Mouse (Mus musculus) WW6 (cell line): ENCODE results near the gene Il17a.
"Not testable (repeated sequence)": the region's sequence is repeated elsewhere in the genome, so short reads cannot be mapped to it uniquely, and the experiment has no call there.

Source experiments
- DNase-seq: peaks from one replicate; pipeline ENCODE4 v3.0.0-alpha.2; 2013; ENCODE audit warnings: low read depth, low spot score

Il17a gene

DNA sequence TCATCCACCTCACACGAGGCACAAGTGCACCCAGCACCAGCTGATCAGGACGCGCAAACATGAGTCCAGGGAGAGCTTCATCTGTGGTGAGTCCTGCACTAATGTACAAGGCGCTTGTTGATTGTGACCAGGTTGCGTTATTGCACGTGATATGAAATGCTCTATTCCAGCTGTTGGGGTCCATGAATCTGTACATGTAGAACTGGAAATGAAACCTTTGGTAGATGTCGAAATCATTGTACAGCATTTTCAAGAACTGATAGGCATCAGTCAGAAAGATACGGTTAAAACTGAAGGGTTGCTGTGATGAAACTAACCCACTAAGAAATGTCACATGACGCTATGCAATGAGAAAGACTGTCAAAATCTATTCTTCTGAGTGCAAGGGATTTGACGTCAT is at the start of gene Il17a:
Gene Il17a, plus strand, starts transcription at position 3 of the 400 bp plus-strand sequence.
- no peak for DNase-seq

DNA sequence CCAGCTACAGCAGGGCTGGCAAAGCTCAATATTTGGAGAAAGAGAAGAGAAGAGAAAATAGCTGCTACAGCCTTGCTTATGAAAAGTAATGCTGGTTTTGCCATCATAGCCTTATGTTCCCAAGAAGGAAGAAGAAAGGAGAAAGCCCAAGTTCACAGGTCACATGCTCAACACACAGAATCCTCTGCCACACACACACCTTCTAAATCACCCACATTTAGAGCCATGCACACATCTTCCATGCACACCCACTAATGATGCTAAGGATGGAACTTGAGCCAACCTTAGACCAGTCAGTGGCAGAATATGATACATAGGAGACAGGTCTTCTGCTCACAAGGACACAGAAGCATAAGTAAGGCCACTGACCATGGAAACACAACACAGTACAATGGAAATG is 47.9 kb upstream of the Il17a start:
- DNase-seq = no peak

GRCm38 (mm10) chr1:20683386-20683785 is 47.3 kb upstream of the Il17a start:
- no peak for DNase-seq

GRCm38 (mm10) chr1:20683853-20684252 is 46.9 kb upstream of the Il17a start:
- DNase-seq = no peak

DNA sequence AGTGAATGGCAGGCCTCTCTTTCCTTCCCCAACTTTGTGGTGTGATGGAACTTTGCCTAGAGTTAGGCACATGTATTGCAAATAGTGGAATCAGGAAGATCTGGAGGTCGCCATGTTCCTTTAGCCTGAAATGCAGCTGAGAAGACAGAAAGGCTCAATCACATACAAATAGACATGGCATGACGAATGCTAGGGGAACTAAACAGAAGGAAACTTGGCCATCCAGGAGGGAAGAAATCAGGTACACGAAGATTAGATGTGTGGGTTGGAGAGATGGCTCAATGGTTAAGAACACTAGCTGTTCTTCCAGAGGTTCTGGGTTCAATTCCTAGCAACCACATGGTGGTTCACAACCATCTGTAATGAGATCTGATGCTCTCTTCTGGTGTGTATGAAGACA is 46.3 kb upstream of the Il17a start:
- DNase-seq = no peak

DNA sequence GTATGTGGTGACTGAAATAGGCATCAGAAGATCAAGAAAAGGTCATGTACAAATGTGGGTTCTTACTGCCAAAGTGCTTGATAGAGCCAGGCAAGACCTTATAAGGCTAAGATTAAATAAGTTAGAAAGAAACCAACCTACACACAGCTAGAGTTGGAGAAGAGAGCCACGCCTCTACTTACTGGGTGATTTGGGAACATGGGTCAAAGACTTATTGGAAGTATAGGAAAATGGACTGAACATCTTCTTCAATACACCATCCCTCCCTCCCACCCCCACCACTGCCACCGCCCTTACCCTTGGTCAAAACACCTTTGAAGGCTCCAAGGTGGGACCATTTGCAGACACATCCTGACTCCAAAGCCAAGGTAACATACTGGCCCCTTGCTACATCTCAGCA is 45.3 kb upstream of the Il17a start:
- no peak for DNase-seq

- no peak for DNase-seq
Observed at GRCm38 (mm10) chr1:20685907-20686306, 44.8 kb upstream of the Il17a start.

- DNase-seq = no peak
Observed at GRCm38 (mm10) chr1:20691336-20691735, 39.4 kb upstream of the Il17a start.

DNA sequence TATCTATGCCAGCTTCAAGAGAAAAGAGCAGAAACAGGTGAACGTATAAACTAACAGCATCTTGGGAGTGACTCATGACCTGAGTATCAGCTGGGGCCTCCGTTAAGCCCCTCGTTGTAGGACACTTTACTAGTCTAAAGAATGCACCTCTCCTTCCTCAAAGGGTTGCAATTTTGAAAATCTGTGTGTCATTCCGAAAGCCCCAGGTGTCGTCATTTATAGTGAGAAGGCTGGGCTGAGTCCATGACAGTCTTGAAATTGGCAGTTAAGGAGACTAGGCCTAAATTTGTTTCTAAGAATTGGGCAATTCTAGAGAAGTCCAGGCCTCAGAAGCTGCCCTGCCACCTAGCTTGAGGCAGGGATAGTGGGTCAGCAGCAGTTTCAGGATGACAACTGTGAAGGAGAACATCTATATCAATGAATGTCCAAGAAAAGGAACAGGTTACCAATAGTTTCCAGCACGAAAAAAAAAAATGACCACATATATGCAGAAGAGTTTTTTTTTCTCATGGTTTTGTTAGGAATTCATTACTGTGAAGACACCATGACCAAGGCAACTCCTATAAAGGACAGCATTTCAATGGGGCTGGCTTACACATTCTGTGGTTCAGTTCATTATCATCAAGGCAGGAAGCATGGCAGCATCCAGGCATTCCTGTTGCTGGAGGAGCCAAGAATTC is 36.9 kb upstream of the Il17a start:
- DNase-seq = no peak

DNA sequence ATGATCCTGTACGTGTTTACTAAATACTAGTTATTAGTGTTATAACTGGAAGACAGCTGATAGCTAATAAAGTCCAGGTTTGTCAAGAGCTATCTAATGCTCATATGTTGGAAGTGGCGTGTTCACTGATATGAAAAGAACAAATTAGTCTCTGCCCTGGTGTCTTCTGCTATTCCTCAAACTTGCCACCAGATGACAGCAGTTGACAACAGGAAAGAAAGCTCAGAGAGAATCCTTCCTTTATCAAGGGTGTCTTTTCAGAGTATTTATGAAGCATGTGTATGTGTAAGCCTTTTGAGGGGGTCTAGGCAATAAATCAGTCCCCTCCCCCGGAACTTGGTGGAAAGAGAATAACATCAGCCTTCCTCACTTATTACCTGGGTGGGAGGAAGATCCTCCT is 30.7 kb upstream of the Il17a start:
- no peak for DNase-seq

- no peak for DNase-seq
Observed at GRCm38 (mm10) chr1:20736572-20736971, 5.9 kb downstream of the Il17a start.

- DNase-seq = no peak
Observed at GRCm38 (mm10) chr1:20738483-20738882, 7.8 kb downstream of the Il17a start.

DNA sequence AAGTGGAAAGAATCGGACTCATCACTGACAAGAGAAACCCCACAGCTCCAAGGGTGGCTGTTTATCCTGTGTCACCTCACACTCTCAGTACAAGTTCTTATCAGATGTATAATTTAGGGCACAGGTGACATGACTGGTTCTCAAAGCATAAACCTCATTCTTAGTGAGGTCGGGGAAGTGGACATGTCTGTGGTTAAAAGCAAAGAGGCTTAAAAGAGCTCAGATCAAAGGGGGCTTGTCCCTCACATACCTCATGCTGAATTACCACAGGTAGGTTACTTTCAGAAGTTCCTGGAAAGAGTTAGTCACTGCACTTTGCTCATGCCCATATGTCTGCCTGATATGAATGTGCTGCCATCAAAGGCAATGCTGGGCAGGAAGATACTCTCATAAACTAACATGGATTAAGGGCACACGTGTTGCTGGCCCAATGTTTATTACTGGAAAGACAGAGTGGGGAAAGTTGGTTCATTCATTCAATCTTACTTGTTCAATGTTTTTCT is 9.8 kb downstream of the Il17a start:
- no peak for DNase-seq

DNA sequence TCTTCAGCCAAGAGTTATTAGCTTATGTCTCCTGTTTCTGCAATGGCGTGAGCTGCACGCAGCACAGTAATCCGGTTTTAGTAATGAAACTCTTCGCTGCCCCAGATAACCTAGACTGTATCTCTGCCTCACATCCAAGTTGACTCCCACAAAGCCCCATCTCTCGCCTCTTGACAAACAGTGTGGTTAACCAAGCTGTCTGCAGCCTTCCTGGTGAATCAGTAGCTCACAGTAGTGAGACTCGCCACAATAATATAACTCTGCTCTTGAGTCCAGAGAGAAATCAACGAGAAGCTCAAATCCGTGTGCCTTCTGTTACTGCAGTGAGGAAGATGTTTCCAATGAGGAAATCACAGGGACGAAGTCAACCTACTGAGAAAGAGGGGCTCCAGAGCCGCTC is 23.7 kb downstream of the Il17a start:
- no peak for DNase-seq

DNA sequence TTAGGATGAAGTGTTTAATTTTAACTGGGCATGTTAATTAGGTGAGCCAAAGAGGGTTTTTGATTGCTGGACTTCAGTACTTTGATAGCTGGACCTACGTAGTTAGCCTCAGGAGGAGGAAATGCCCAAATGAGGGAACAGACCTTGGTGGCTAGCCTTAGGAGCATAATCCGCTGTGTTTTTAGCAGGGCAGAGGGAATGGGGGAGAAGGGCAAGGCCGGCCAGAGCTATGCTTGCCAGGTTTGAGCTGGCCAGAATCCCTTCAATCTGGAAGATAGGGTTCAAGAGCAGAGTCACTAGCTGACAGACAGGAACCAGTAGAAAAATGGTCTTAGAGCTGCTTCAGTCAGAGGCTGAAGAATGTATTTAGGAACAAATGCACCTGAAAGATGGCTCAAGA is 26.9 kb downstream of the Il17a start:
- no peak for DNase-seq

DNA sequence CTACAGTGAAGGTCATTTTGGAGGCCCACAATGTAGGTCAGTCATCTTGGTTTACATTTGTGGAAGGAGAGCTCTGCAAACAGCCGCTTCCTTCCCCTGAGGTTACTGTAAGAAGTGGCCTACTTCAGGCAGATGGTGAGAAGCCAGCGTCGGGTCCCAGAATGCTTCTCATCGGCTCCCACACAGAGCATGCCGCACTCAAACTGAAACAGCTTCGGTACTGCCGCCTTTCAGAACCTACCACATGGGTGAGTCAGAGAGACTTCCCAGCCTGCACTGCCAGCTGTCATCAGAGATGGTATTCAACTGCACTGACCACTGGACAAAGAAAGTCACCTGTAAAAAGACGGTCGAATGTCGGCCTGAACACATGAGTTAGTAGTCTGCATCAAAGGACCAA is 29.1 kb downstream of the Il17a start:
- no peak for DNase-seq

GRCm38 (mm10) chr1:20760331-20760730 is 29.6 kb downstream of the Il17a start:
- DNase-seq = no peak

- DNase-seq = no peak
Observed at GRCm38 (mm10) chr1:20761411-20761810, 30.7 kb downstream of the Il17a start.

- DNase-seq = no peak
Observed at GRCm38 (mm10) chr1:20766526-20766925, 35.8 kb downstream of the Il17a start.

- not testable (repeated sequence) for DNase-seq
Observed at GRCm38 (mm10) chr1:20774026-20774730, 43.5 kb downstream of the Il17a start.

GRCm38 (mm10) chr1:20778366-20778765 is 47.7 kb downstream of the Il17a start:
- DNase-seq = no peak
